Comparison of ENCODE assay signal across 8 mouse cellular contexts in the genomic region with DNA sequence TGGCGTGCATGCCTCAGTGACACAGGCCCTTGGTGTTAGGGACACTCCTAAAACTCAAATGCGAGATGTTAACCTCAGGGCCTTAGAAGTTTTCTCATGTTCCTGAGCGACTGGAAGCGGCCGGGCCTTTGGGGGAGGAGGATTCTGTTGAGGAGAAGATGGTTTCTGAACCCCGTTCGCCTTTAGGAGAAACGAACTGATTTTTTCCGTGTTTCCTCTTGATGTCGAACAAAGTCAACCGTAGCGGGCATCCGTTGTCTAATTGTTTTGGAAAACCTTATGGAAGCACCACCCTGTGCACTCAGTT. TPM values are rescaled to one million over a fixed set of nuclear protein-coding genes. Genes with fewer than 3 reads are reported as not detected.
DNase-seq lines count a peak whose midpoint lies in the region; ATAC-seq and TF ChIP-seq lines count a peak whose summit lies in the region.

No protein-coding gene starts in this region.

- peak overlapping the region; percentile 98 for H3K9ac ChIP-seq in heart, embryonic 12.5 days
- H3K9ac ChIP-seq in ES-Bruce4 (ENCODE audit: low read depth, poor library complexity, severe bottlenecking), result peak overlapping the region; percentile 93

- no peaks in the 10 kb centered on the region; the same call in 1 of the 2 replicates for H3K27me3 ChIP-seq in heart, embryonic 12.5 days (replicated peaks)
- no peaks in the 10 kb centered on the region for H3K27me3 ChIP-seq in ES-Bruce4 (ENCODE audit: control insufficient read depth, insufficient read depth, low read length, poor library complexity, severe bottlenecking)
- no peaks in the 10 kb centered on the region for H3K27me3 ChIP-seq in megakaryocyte, embryonic 14.5 days (replicated peaks)

- no peak for DNase-seq in heart, adult 18-20 months
- DNase-seq in forelimb bud, embryonic 11.5 days (ENCODE audit: low read depth, low spot score), result peak; percentile 1
- DNase-seq in ovary, postnatal 36 days (ENCODE audit: low spot score), result no peak
- DNase-seq in layer of hippocampus, adult 9-11 months, result no peak
- no peak for DNase-seq in gastrocnemius, postnatal 4 days (ENCODE audit: low spot score in 2 of 2)

- TF ChIP-seq CTCF in ES-Bruce4 (IDR thresholded peaks at IDR 0.05; ENCODE audit: low read depth, low read length), result no peak

- TF ChIP-seq POLR2A in ES-Bruce4 (IDR thresholded peaks at IDR 0.05; ENCODE audit: insufficient read depth, low read length), result no peak

- peak overlapping the region; percentile 77 for H3K4me2 ChIP-seq in heart, embryonic 12.5 days

- peaks cover 7% of the 10 kb centered on the region; the same call in 1 of the 2 replicates for H3K4me1 ChIP-seq in heart, embryonic 12.5 days (replicated peaks)
- peaks cover 3% of the 10 kb centered on the region for H3K4me1 ChIP-seq in ES-Bruce4 (ENCODE audit: control insufficient read depth, insufficient read depth, low read length)
- H3K4me1 ChIP-seq in megakaryocyte, embryonic 14.5 days, result peaks cover 31% of the 10 kb centered on the region

- WGBS in heart, embryonic 12.5 days, result under 1% methylated on average over 13 of the region's 13 CpGs

- H3K9me3 ChIP-seq in heart, embryonic 12.5 days (replicated peaks), result no peaks in the 10 kb centered on the region
- no peaks in the 10 kb centered on the region for H3K9me3 ChIP-seq in ES-Bruce4 (replicated peaks; ENCODE audit: control insufficient read depth, insufficient read depth, low read length, poor library complexity, severe bottlenecking)
- H3K9me3 ChIP-seq in megakaryocyte, embryonic 14.5 days, result no peaks in the 10 kb centered on the region

- H3K4me3 ChIP-seq in heart, embryonic 12.5 days, result peak overlapping the region; percentile 98
- H3K4me3 ChIP-seq in ES-Bruce4 (ENCODE audit: low read depth, low read length), result peak overlapping the region; percentile 90
- H3K4me3 ChIP-seq in megakaryocyte, embryonic 14.5 days (replicated peaks), result peak overlapping the region; percentile 96

- no peak for TF ChIP-seq EP300 in ES-Bruce4 (IDR thresholded peaks at IDR 0.05; ENCODE audit: insufficient read depth, low read depth, low read length)

- peak overlapping the region; percentile 87 for H3K27ac ChIP-seq in heart, embryonic 12.5 days (ENCODE audit: poor library complexity, severe bottlenecking)
- H3K27ac ChIP-seq in ES-Bruce4 (ENCODE audit: insufficient read depth, low read length), result no peak overlapping the region

- no peaks in the 10 kb centered on the region for H3K36me3 ChIP-seq in heart, embryonic 12.5 days
- no peaks in the 10 kb centered on the region for H3K36me3 ChIP-seq in ES-Bruce4 (ENCODE audit: control insufficient read depth, insufficient read depth, low read length, poor library complexity, severe bottlenecking)
- peaks cover 7% of the 10 kb centered on the region for H3K36me3 ChIP-seq in megakaryocyte, embryonic 14.5 days (replicated peaks; ENCODE audit: low read length)

- no peak; the same call in 1 of the 2 replicates for ATAC-seq in heart, embryonic 12.5 days (ENCODE audit: insufficient number of reproducible peaks, low FRiP score)

RNA-seq across cellular contexts. Expression of a gene that starts 1.1 kb away (rescaled TPM):
- 115 and 120 TPM in 2 replicates for polyA plus RNA-seq in heart, embryonic 12.5 days (2016; fragmentation: Nextera tagmentation; extraction: Ambion mirVana)
- 10 to 100 TPM; 33.8 to 40.1 TPM for total RNA-seq in heart, adult 18-20 months (2021)
- 165 and 179 TPM in 2 replicates for polyA plus RNA-seq in ES-Bruce4 (2011; ENCODE audit: insufficient read depth, insufficient read length, low read depth, missing spikeins)
- polyA plus RNA-seq in megakaryocyte, embryonic 14.5 days (2012; ENCODE audit: insufficient read depth, low replicate concordance), result 7.5 and 12.7 TPM in 2 replicates
- total RNA-seq in gastrocnemius, postnatal 4 days (2021), result 10 to 100 TPM; 44.2 to 63.2 TPM

RNA-seq across cellular contexts. Expression of a gene that starts 10.2 kb away (rescaled TPM):
- polyA plus RNA-seq in heart, embryonic 12.5 days (2016; fragmentation: Nextera tagmentation; extraction: Ambion mirVana), result 22.4 and 22.8 TPM in 2 replicates
- total RNA-seq in heart, adult 18-20 months (2021), result 10 to 100 TPM; 29.1 to 29.7 TPM
- 23.1 and 27.9 TPM in 2 replicates for polyA plus RNA-seq in ES-Bruce4 (2011; ENCODE audit: insufficient read depth, insufficient read length, low read depth, missing spikeins)
- polyA plus RNA-seq in megakaryocyte, embryonic 14.5 days (2012; ENCODE audit: insufficient read depth, low replicate concordance), result not detected in 2 replicates
- total RNA-seq in gastrocnemius, postnatal 4 days (2021), result 10 to 100 TPM; 12.6 to 15.8 TPM

RNA-seq across cellular contexts. Expression of a gene that starts 53.6 kb away (rescaled TPM):
- 16.6 and 17.3 TPM in 2 replicates for polyA plus RNA-seq in heart, embryonic 12.5 days (2016; fragmentation: Nextera tagmentation; extraction: Ambion mirVana)
- 10 to 100 TPM; 74.2 to 74.4 TPM for total RNA-seq in heart, adult 18-20 months (2021)
- polyA plus RNA-seq in ES-Bruce4 (2011; ENCODE audit: insufficient read depth, insufficient read length, low read depth, missing spikeins), result not detected in 2 replicates
- not detected in 2 replicates for polyA plus RNA-seq in megakaryocyte, embryonic 14.5 days (2012; ENCODE audit: insufficient read depth, low replicate concordance)
- total RNA-seq in gastrocnemius, postnatal 4 days (2021), result 100 to 1,000 TPM; 564 to 620 TPM

Comparison
In these comparisons a context has a peak if more than half of its experiments do, and no peak if none do; other contexts are left out.
1. RNA of a gene that starts 10.2 kb away (polyA plus RNA-seq): 23.1 to 27.9 TPM in ES-Bruce4 and 22.4 to 22.8 TPM in heart, embryonic 12.5 days; not detected in megakaryocyte, embryonic 14.5 days; every median in the first group is over 10 times any median in the second.
2. RNA of a gene that starts 53.6 kb away (polyA plus RNA-seq): 16.6 to 17.3 TPM in heart, embryonic 12.5 days; not detected in ES-Bruce4 and not detected in megakaryocyte, embryonic 14.5 days; every median in the first group is over 10 times any median in the second.
3. Peak in every context shown above with its lines, with median percentiles within 50 percentile points of each other: H3K4me3 ChIP-seq.